Mouse (Mus musculus): ENCODE measurements around the gene Sfxn5.

DNA sequence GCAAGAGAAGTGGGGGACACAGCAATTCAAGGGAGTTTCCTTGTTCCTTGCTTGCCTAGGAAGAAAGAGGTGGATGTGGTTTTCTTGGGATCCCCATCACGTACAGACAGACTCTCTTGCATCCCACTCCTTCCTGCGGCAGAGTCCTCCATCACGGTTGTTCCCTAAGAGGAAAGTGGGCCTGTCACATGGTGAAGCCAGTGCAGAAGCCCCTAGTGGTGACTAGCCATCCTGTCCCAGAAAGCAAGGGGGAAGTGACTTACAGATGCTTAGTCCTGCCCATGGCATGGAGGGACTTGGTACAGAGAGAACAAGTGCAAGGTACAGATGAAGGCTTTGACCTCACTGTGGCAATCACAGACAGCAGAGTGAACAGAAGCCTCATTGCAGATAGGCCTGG is 79.9 kb downstream of the Sfxn5 start:
- TF ChIP-seq CTCF (IDR thresholded peaks at IDR 0.05; ENCODE audit: extremely low read depth, insufficient read length, insufficient replicate concordance, low read depth, low read length) = no peak
- no peak for TF ChIP-seq POLR2A (IDR thresholded peaks at IDR 0.05; ENCODE audit: low read depth, low read length)

Data from small intestine, adult 2 months (tissue).